Mouse (Mus musculus): ENCODE measurements around the gene Slc48a1. TPM values are rescaled to one million over a fixed set of nuclear protein-coding genes. Genes with fewer than 3 reads are reported as not detected.

Gene Slc48a1
- polyA plus RNA-seq, 1 experiment, result 229 TPM

DNA sequence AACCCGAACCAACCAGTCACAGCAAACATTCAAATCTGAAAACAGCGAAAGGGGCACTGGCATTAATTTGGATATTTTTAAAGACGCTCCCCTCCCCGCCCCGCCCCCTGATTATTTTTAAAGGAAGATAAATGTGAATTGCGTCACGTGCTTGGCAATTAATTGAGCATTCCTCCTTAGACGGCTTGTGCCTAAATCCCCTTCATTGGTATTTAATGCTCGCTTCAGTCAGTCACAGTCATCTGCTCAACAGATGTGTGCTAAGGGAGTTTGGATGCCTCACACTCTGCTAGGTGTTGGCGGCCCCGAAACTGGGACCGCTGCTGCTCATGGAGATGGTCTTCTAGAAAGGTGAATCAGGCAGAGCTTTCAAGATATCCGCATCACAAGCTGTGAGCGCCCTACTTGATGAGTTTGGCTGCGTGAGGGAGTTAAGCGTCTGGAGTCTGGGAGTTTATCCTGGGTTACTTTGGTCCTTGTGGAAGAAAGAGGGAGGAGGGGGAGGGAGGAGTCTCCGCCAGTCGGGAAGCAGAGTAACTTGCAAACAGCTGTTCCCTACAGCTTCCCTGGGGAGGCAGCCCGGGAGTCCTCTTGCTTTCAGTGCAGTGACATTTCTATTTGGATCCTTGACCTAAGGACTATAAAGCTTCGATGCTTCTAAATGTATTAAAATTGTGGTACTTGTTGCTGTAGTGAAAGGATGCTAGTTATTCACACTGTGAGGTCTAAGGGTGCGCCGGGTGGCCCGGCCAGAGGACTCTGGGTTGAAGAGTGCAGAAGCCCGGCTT is 3.8 kb downstream of the Slc48a1 start:
- no peak for DNase-seq (ENCODE audit: low read depth)

- no peak for DNase-seq (ENCODE audit: low read depth)
Observed at GRCm38 (mm10) chr15:97782749-97783105, 4.4 kb downstream of the Slc48a1 start.

DNA sequence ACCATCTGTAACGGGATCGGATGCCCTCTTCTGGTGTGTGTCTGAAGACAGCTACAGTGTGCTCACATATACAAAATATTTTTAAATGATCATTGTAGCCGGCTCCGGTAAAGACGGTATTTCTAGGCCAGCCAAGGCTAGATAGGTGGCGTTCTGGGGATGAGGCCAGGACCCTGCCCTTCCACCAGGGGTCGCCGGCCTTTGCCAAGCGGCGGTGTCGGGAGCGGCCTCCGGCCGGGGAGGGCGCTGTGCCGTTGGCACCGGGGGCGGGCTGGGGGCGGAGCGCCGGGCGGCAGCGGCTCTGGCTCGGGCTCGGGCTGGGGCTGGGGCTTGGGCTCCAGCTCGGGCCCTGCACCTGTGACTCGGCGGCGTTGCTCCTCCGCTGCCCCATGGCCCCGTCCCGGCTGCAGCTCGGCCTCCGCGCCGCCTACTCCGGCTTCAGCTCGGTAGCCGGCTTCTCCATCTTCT is 5.8 kb downstream of the Slc48a1 start:
- DNase-seq (ENCODE audit: low read depth), result no peak

- no peak for DNase-seq (ENCODE audit: low read depth)
Observed at GRCm38 (mm10) chr15:97784561-97785161, 6.3 kb downstream of the Slc48a1 start.

DNA sequence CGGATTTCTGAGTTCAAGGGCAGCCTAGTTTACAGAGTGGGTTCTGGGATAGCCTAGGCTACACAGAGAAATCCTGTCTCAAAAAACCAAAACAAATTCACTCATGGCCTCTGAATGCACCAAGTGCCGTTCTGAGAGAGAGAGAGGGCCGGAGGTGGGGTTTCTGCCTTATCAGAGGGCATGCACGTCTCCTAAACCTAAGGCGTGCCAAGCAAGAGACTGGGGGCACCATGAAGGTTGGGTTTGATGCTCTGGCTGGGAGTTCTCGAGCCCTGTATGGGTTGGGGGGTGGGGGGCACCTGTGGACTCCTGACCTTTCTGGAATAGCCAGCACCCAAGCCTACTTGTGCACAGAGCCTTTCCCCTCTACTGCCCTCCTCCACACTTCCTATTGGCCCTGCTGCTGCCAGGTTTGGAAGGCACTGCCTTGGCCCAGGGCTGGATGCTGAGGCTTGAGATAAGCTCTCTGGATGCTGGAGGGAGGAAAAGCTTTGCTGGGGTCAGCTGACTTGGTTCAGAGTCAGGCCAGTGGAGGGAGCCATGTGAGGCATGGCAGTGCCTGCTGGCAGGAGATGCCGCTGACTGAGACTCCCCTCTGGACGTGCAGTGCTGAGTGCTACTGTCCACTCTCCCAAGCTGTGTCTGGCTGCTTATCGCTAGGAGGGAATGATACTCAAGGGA is 7.6 kb downstream of the Slc48a1 start:
- no peak for DNase-seq (ENCODE audit: low read depth)

GRCm38 (mm10) chr15:97786412-97787112 is 8.2 kb downstream of the Slc48a1 start:
- DNase-seq (ENCODE audit: low read depth), result no peak

DNA sequence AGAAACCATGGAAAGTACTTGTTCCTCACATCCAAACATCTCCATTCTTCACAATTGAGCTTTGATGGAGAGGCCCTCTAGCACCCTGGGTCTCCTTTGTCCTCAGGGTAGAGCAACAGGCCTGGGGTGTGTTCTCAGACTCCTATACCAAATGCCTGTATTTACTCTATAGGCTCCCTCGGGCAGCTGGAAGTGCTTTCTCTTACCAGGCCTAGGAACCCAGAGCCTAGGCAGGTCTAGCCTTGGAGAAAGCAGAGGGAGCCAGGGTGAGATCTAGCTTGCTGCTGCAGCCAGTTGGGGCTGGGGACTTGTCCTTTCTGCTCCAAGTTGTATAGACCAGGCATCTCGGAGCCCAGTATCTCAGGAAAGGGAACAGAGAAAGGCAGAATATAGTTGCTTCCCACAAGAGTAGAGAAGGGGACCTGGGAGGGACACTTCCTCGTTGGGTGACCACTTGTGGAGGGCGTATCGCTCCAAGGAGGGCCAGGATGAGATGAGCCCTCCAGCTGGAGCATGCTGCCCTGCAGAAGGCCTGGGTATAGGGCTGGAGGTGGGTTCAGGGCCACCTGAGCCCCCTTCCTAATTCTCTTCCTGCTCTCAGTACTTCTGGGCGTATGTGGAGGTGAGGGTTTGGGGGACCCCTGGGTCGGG is 9.0 kb downstream of the Slc48a1 start:
- no peak for DNase-seq (ENCODE audit: low read depth)

DNA sequence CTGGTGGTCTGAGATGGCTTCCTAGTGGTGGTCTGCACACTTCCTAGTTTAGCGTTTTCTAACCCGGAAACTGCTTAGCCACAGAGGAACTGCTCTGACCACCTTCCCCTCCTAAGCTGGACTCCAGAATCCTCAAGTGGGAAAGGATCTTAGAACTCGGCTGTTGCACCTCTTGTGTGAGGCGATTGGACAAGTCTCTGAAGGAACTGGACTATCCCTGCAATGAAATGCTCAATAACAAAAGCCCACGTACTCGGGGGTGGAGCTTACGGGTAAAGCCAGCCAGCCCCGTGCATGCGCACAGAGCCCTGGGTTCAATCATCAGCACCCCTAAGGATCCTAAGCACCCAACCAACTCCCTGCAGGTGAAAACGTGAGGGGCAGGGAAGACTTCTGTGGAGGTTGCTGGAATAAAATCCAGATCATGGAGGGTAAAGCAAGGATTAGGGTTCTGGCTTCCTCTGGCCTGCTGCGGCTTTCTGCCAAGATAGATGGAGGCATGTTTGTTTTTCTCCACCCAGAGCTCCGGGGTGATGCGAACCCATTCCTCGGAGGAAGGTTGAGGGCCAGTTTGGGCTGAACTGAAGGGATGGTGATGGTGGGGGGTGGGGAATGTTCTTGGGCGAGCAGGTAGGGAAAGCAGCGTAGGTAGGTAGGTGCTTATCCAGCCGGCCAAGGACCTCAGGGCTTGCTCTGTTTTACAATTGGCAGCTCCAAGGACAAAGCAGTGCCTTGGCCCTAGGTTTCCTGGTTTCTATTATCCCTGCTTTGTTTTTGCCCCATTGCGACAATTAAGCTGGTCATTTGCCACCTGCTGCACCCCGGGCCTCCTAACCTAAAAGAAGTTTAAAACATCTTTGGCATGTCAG is 9.7 kb downstream of the Slc48a1 start:
- DNase-seq (ENCODE audit: low read depth), result no peak

- no peak for DNase-seq (ENCODE audit: low read depth)
Observed at GRCm38 (mm10) chr15:97788821-97789220, 10.5 kb downstream of the Slc48a1 start.

DNA sequence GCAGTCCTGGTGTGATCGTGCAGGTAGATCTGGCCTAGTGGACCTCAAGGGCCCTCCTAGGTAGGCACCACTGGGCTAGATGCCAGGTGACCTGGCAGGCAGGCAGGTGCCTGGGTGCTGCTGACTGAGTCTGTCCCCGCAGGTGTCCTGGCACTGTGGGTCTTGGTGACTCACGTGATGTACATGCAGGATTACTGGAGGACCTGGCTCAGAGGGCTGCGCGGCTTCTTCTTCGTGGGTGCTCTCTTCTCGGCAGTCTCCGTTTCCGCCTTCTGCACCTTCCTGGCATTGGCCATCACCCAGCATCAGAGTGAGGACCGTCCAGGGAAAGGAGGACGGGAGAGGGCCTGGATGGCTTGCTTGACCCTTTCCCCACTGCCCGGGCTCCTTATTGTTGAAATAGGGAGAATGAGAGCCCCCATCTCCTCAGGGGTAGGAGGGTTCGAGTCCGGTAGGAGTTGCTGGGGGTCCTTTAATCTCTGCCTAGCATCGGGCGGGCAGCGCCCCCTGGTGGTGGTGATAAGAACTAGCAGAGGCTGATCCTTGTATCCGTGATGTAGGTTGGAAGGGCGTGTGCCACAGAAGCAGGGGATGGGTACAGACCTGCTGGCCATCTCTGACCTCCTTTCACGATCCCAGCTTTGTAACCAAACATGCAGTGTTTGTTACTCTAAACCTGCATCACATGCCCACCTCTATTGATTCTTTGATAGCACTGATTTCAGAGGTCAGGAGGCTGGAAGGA is 11.6 kb downstream of the Slc48a1 start:
- DNase-seq (ENCODE audit: low read depth), result no peak

- DNase-seq (ENCODE audit: low read depth), result no peak
Observed at GRCm38 (mm10) chr15:97791126-97791700, 12.9 kb downstream of the Slc48a1 start.

DNA sequence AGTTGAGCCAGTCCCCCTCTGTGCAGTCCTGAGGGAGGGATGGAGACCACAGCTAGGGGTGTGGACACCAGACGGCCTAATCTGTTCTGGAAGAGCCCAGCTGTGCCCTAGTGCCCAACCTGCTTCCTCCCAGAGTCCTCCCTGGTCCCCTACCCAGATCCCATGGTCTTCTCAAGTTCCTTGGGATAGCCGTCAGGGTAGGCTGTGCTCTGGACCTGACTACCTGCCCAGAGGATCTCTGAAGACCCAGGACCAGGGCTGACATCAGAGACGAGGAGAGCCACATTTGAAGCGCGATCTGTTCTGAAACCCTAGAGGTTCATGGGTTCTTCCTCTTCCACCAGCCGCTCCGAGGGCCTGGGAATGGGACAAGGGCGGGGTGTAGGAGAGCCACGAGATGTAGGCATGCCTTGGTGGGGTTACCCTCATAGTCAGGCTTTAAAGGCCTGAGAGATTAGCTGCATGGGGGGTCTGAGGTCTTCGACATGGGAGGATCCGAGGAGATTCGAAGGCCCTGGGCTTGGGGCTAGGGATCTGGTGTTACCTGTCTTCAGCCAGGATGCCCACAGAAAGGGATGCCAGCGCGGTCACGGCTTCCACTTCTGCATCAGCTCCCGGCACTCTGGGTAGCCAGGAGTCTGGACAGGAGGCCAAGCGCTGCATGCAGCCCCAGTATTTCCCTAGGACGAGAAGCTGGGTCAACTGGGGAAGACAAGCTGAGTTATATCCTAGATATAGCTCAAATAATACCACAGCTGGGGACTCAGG is 15.2 kb downstream of the Slc48a1 start:
- DNase-seq (ENCODE audit: low read depth), result no peak

GRCm38 (mm10) chr15:97794268-97794667 is 15.9 kb downstream of the Slc48a1 start:
- no peak for DNase-seq (ENCODE audit: low read depth)

DNA sequence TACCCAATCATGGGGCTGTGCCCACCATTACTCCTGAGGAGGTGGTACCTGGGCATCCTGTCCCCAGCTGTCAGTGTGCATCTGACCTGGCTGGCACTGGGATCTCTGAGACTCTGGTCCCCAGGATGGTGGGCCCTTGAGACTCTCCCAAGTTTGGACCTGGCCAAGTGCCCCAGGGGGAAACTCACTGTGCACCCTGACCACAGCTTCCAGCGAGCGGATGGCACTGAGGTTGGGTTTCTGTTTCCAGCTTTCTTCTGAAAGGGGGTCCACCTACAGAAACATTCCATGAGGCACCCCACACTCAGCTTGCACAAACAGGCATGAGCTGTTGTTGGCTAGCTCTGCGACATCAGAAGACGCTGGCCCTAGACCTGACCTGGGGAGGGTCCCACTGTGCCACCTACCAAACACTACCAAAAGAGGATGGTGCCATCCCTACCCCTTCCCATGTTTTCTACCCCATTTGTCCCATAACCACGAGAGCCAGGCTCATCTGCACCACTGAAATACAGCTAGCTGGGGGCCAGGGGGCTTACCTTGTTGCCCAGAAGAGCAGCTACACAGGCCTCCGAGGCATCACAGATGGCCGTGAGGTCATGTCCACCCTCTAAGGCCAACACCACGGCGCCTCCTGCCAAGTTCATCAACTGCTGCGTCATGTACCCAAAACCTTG is 17.4 kb downstream of the Slc48a1 start:
- no peak for DNase-seq (ENCODE audit: low read depth)

DNA sequence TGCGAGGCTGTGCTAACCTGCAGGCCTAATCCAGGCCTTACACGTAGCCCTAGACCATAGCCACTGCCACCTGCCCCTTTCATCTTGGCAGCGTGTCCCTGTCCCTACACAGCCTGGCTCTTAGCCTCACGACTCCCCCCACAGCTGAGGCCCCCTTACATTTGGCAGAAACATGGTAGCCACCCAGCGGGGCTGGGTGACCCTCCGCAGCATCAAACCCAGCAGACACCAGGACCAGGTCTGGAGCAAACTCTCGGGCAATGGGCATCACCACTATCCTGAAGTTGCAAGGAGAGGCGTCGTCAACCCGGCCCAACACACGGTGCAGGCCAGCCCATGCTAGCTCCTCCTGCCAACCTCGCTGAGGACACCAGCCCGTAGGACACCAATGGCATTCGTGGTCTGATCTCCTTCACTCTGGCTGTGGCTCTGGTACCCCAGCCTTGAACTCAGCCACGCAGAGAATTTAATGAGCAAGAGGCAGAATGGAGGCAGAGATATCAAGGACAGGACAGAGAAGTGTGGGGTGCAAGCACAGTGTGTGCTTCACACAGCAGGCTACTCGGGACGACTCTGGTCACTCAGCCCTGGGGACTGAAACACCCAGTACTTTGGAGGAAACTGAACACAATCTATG is 18.5 kb downstream of the Slc48a1 start:
- no peak for DNase-seq (ENCODE audit: low read depth)

DNA sequence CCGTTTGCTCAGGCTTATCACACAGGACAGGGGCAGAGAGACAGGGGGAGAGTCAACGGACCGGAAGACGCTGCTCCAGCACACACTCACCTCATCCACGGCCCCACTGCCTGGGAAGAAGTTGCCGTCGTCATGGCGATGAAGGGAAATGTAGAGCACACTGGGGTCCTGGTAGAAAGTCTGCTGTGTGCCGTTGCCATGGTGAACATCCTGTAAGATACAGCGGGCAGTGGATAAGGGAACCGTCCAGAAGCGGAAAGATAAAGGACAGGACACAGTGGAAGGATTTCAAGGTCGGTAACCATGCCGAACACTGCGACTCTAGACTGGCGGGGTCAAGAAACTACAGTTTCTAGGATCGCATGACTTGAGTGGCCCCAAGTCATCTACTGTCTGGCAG is 19.8 kb downstream of the Slc48a1 start:
- DNase-seq (ENCODE audit: low read depth), result no peak

DNA sequence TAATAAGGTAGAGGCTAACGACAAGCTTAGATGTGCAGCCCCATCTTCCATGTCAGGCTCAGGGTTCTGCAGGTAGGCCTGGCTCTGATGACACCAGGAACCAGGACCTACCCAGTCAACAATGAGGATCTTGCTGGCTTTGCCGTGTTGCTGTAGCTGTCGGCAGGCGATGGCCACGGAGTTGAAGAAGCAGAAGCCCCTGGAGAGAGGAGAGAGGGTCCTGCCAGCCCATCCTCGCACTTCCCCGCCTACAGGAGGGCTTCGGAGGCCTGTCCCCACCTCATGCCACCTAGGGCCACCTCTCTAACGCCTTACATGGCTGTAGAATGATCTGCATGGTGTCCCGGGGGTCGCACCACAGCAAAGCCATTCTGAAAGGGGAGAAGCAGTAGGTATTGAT is 21.1 kb downstream of the Slc48a1 start:
- no peak for DNase-seq (ENCODE audit: low read depth)

DNA sequence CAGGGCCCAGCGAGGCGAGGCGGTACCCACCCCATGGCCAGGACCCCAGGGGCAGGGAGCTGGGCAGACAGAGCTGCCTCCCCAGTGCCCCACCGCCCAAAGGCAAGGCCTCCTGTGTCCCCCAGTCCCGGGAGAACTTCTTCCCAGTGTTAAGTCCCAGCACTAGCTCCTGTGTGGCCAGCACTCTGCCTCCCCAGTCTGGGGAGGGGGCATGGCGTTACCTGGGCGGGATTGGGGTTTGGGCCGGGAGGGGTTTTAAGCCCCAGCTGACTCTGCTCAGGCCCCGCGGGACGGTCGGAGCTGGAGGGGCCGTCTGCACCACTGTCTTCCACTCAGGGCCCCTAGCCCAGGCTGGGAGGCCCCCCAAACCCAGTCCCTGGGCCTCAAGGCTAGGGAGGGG is 22.5 kb downstream of the Slc48a1 start:
- DNase-seq (ENCODE audit: low read depth), result no peak
